Mouse (Mus musculus) spleen, adult 12 weeks (tissue): ENCODE results near the gene Spata7.
"Not testable (repeated sequence)": the region's sequence is repeated elsewhere in the genome, so short reads cannot be mapped to it uniquely, and the experiment has no call there.

Source experiments
- DNase-seq: peaks from one replicate; pipeline ENCODE4 v3.0.0; 2022; ENCODE audit warnings: low spot score

The Spata7 gene

GRCm38 (mm10) chr12:98627392-98628259, at the start of gene Spata7:
Spata7 (plus strand) TSS chr12:98628157.
- peak; percentile 67 for DNase-seq

- DNase-seq = no peak
These were observed 42.7 kb upstream of the Spata7 start for GRCm38 (mm10) chr12:98585302-98585701.

GRCm38 (mm10) chr12:98588573-98588972, 39.4 kb upstream of the Spata7 start:
- no peak for DNase-seq

GRCm38 (mm10) chr12:98591016-98591415, 36.9 kb upstream of the Spata7 start:
- no peak for DNase-seq

- no peak for DNase-seq
These were observed 27.1 kb upstream of the Spata7 start for GRCm38 (mm10) chr12:98600861-98601260.

GRCm38 (mm10) chr12:98602114-98602513, 25.8 kb upstream of the Spata7 start:
- no peak for DNase-seq

GRCm38 (mm10) chr12:98605264-98605663, 22.7 kb upstream of the Spata7 start:
- DNase-seq = no peak

GRCm38 (mm10) chr12:98606595-98607290, 21.2 kb upstream of the Spata7 start:
- DNase-seq = no peak

- DNase-seq = no peak
These were observed 17.6 kb upstream of the Spata7 start for GRCm38 (mm10) chr12:98610341-98610740.

GRCm38 (mm10) chr12:98614910-98615508, 12.9 kb upstream of the Spata7 start:
- DNase-seq = no peak

GRCm38 (mm10) chr12:98615746-98616145, 12.2 kb upstream of the Spata7 start:
- no peak for DNase-seq

GRCm38 (mm10) chr12:98619496-98619895, 8.5 kb upstream of the Spata7 start:
- DNase-seq = no peak

GRCm38 (mm10) chr12:98620922-98621321, 7.0 kb upstream of the Spata7 start:
- DNase-seq = not testable (repeated sequence)

GRCm38 (mm10) chr12:98623266-98623665, 4.7 kb upstream of the Spata7 start:
- DNase-seq = not testable (repeated sequence)

- no peak for DNase-seq
These were observed 458 bp downstream of the Spata7 start for GRCm38 (mm10) chr12:98628260-98628970.

- no peak for DNase-seq
These were observed 16.9 kb downstream of the Spata7 start for GRCm38 (mm10) chr12:98644852-98645251.

- no peak for DNase-seq
These were observed 28.9 kb downstream of the Spata7 start for GRCm38 (mm10) chr12:98656873-98657272.

- DNase-seq = no peak
These were observed 34.7 kb downstream of the Spata7 start for GRCm38 (mm10) chr12:98662617-98663016.

GRCm38 (mm10) chr12:98668132-98668814, 40.3 kb downstream of the Spata7 start:
- DNase-seq = no peak

GRCm38 (mm10) chr12:98669086-98669485, 41.1 kb downstream of the Spata7 start:
- DNase-seq = no peak

- DNase-seq = no peak
These were observed 41.9 kb downstream of the Spata7 start for GRCm38 (mm10) chr12:98669864-98670263.

- no peak for DNase-seq
These were observed 42.5 kb downstream of the Spata7 start for GRCm38 (mm10) chr12:98670429-98670828.
